Mouse (Mus musculus) lung, postnatal 0 days (tissue): Measurements from ENCODE around the gene Tpst1. TPM values are rescaled to one million over a fixed set of nuclear protein-coding genes. Genes with fewer than 3 reads are reported as not detected.

Experiments
- ATAC-seq: fragments of 200-750 bp; cut with Nextera tagmentation; 2 replicates; pipeline ENCODE4 v1.8.0; 2017; ENCODE audit warnings: moderate library complexity
- DNase-seq: peaks from one replicate; pipeline ENCODE4 v3.0.0-alpha.2; 2016; ENCODE audit warnings: low spot score
- H3K27ac ChIP-seq: fragments of 300-500 bp; sonication (generic); 2 replicates; pipeline ENCODE4 v1.5.1; 2014; ENCODE audit warnings: antibody characterized with exemption, mild to moderate bottlenecking, low read length, mixed read lengths
- H3K27me3 ChIP-seq: fragments of 300-500 bp; sonication (generic); replicated peaks from 2 replicates; pipeline ENCODE4 v1.6.1; 2014; ENCODE audit warnings: low read length, mixed read lengths; ENCODE audit not compliant: insufficient read depth
- H3K36me3 ChIP-seq: fragments of 300-500 bp; sonication (generic); 2 replicates; pipeline ENCODE4 v1.6.1; 2014; ENCODE audit warnings: low read length, mixed read lengths; ENCODE audit not compliant: insufficient read depth
- H3K4me1 ChIP-seq: fragments of 300-500 bp; sonication (generic); 2 replicates; pipeline ENCODE4 v1.6.1; 2014; ENCODE audit warnings: antibody characterized with exemption, low read depth, low read length, mixed read lengths; ENCODE audit not compliant: insufficient read depth
- H3K4me2 ChIP-seq: fragments of 300-500 bp; sonication (generic); replicated peaks from 2 replicates; pipeline ENCODE4 v1.6.1; 2014; ENCODE audit warnings: low read depth, mild to moderate bottlenecking, low read length, moderate library complexity, mixed read lengths
- H3K4me3 ChIP-seq: fragments of 300-500 bp; sonication (generic); 2 replicates; pipeline ENCODE4 v1.5.1; 2014; ENCODE audit warnings: low read depth, low read length
- H3K9ac ChIP-seq: fragments of 300-500 bp; sonication (generic); replicated peaks from 2 replicates; pipeline ENCODE4 v1.6.1; 2014; ENCODE audit warnings: low read depth, mild to moderate bottlenecking
- H3K9me3 ChIP-seq: fragments of 300-500 bp; sonication (generic); 2 replicates; pipeline ENCODE4 v1.6.1; 2016; ENCODE audit warnings: low read length, mixed read lengths
- CTCF ChIP-seq: IDR thresholded peaks from 2 replicates; pipeline ENCODE4 v1.5.1; 2016; ENCODE audit warnings: antibody characterized with exemption, mild to moderate bottlenecking
- EP300 ChIP-seq: IDR thresholded peaks from 2 replicates; pipeline ENCODE4 v1.6.1; 2016; ENCODE audit warnings: antibody characterized with exemption, mild to moderate bottlenecking, control low read depth
- WGBS: fragments of 180-500 bp; shearing (Covaris S2); extraction: QIAGEN DNeasy Blood & Tissue Kit; methylation state at CpG from one replicate; pipeline ENCODE4 v1.1.7; 2014; 5-methylcytosine and 5-hydroxymethylcytosine counted together
- polyA plus RNA-seq: library from polyadenylated mRNA; unstranded; fragments of >200 nt; fragmentation: Nextera tagmentation; extraction: Ambion mirVana; gene quantifications from 2 replicates; pipeline ENCODE4 v1.2.1, GENCODE M21; 2015

Tpst1 gene
- polyA plus RNA-seq, 1 experiment from 2014 or later = 31.5 TPM

GRCm38 (mm10) chr5:130074491-130074890 is 1.4 kb downstream of the Tpst1 start:
- ATAC-seq = no peak
- WGBS = 55% methylated on average over 6 of the region's 6 CpGs

GRCm38 (mm10) chr5:130076396-130076795 is 3.3 kb downstream of the Tpst1 start:
- Histone ChIP-seq H3K27ac (no peak overlapping the region), H3K9ac (no peak overlapping the region), H3K4me1 (no peaks in the 10 kb centered on the region), H3K27me3 (no peaks in the 10 kb centered on the region), H3K9me3 (no peaks in the 10 kb centered on the region), H3K4me2 (no peak overlapping the region), H3K36me3 (no peaks in the 10 kb centered on the region), H3K4me3 (no peak overlapping the region)
- no peak for ATAC-seq
- DNase-seq = no peak
- 61% methylated on average over 6 of the region's 6 CpGs for WGBS
- TF ChIP-seq EP300 = no peak
- no peak for TF ChIP-seq CTCF

More at GRCm38 (mm10) chr5:130074491-130074890, 1.4 kb downstream of the Tpst1 start:
- Histone ChIP-seq H3K4me3 (no peak overlapping the region), H3K4me1 (no peaks in the 10 kb centered on the region), H3K27me3 (no peaks in the 10 kb centered on the region), H3K9ac (no peak overlapping the region), H3K27ac (no peak overlapping the region), H3K4me2 (0 out of 2 replicates have a peak overlapping the region, but pooled peaks have one; percentile 14), H3K9me3 (no peaks in the 10 kb centered on the region), H3K36me3 (no peaks in the 10 kb centered on the region)
- TF ChIP-seq EP300 (no peak), CTCF (no peak)
- no peak for DNase-seq

GRCm38 (mm10) chr5:130078096-130078833 is 5.1 kb downstream of the Tpst1 start:
- no peak overlapping the region for H3K4me3 ChIP-seq
- no peak overlapping the region for H3K4me2 ChIP-seq
- ATAC-seq (no peak), DNase-seq (no peak)
- H3K4me1 ChIP-seq = no peaks in the 10 kb centered on the region
- H3K9me3 ChIP-seq = no peaks in the 10 kb centered on the region
- WGBS = 61% methylated on average over 9 of the region's 9 CpGs
- H3K36me3 ChIP-seq = no peaks in the 10 kb centered on the region
- H3K9ac ChIP-seq = no peak overlapping the region
- TF ChIP-seq EP300 (no peak), CTCF (no peak)
- no peak overlapping the region for H3K27ac ChIP-seq
- no peaks in the 10 kb centered on the region for H3K27me3 ChIP-seq

GRCm38 (mm10) chr5:130078834-130079156 is 5.7 kb downstream of the Tpst1 start:
- WGBS = 39% methylated on average over 6 of the region's 6 CpGs
- H3K4me2 ChIP-seq = peak overlapping the region; percentile 96
- H3K9ac ChIP-seq = no peak overlapping the region; the same call in 1 of the 2 replicates
- no peak; the same call in 1 of the 2 replicates for ATAC-seq
- H3K36me3 ChIP-seq = no peaks in the 10 kb centered on the region
- no peak for DNase-seq
- H3K9me3 ChIP-seq = no peaks in the 10 kb centered on the region
- no peak for TF ChIP-seq CTCF
- TF ChIP-seq EP300 = no peak
- peak overlapping the region; percentile 71 for H3K4me3 ChIP-seq
- H3K27me3 ChIP-seq = no peaks in the 10 kb centered on the region
- H3K4me1 ChIP-seq = no peaks in the 10 kb centered on the region
- no peak overlapping the region for H3K27ac ChIP-seq

- H3K4me2 ChIP-seq = peak overlapping the region; percentile 96
- TF ChIP-seq CTCF (no peak), EP300 (no peak)
These were observed 6.3 kb downstream of the Tpst1 start for GRCm38 (mm10) chr5:130079202-130080050.

GRCm38 (mm10) chr5:130080051-130080681 is 7.0 kb downstream of the Tpst1 start:
- Histone ChIP-seq H3K9me3 (no peaks in the 10 kb centered on the region), H3K4me2 (peak overlapping the region; percentile 96), H3K9ac (peak overlapping the region; percentile 59), H3K4me1 (no peaks in the 10 kb centered on the region), H3K27me3 (no peaks in the 10 kb centered on the region), H3K36me3 (no peaks in the 10 kb centered on the region), H3K4me3 (peak overlapping the region; percentile 71), H3K27ac (no peak overlapping the region)
- DNase-seq = no peak
- TF ChIP-seq EP300 (no peak), CTCF (peak; percentile 34; the same call in 1 of the 2 replicates)
- ATAC-seq = no peak
- 74% methylated on average over 16 of the region's 16 CpGs for WGBS

More at GRCm38 (mm10) chr5:130079202-130080050, 6.3 kb downstream of the Tpst1 start:
- 1% methylated on average over 57 of the region's 86 CpGs for WGBS
- Histone ChIP-seq H3K27me3 (no peaks in the 10 kb centered on the region), H3K27ac (peak overlapping the region; percentile 39; the same call in 1 of the 2 replicates), H3K4me1 (no peaks in the 10 kb centered on the region), H3K4me3 (peak overlapping the region; percentile 71), H3K9me3 (no peaks in the 10 kb centered on the region), H3K9ac (peak overlapping the region; percentile 59), H3K36me3 (no peaks in the 10 kb centered on the region)
- ATAC-seq = peak; percentile 98
- peak; percentile 92 for DNase-seq
